Comparison of ENCODE assay signal across 8 mouse cellular contexts in genomic region chr17:56764474-56765354, GRCm38 (mm10). TPM values are rescaled to one million over a fixed set of nuclear protein-coding genes. Genes with fewer than 3 reads are reported as not detected.
A peak's percentile ranks its signal among the peaks of the same experiment; 100 is the strongest.
DNase-seq lines count a peak whose midpoint lies in the region; ATAC-seq and TF ChIP-seq lines count a peak whose summit lies in the region.

Gene Dus3l, plus strand, starts transcription at chr17:56764757.

- intact Hi-C loops in heart, adult 2 months (cut with DNase I), result loop anchor here (5.0 kb wide), 3 partner anchors 68 to 137 kb away; partner anchors contain the start of genes Catsperd, Lonp1, Ranbp3 and Rfx2

- peak; percentile 89 for ATAC-seq in embryonic facial prominence, embryonic 14.5 days (ENCODE audit: low read depth)
- ATAC-seq in limb, embryonic 14.5 days (ENCODE audit: low FRiP score, low read depth), result peak; percentile 87
- ATAC-seq in midbrain, postnatal 0 days (ENCODE audit: low FRiP score), result peak; percentile 87

- peaks cover 33% of the 10 kb centered on the region for H3K36me3 ChIP-seq in embryonic facial prominence, embryonic 14.5 days (ENCODE audit: control insufficient read depth, insufficient read depth, low read length)
- H3K36me3 ChIP-seq in heart, adult 2 months (ENCODE audit: control insufficient read depth, insufficient read depth, low read length), result no peaks in the 10 kb centered on the region
- H3K36me3 ChIP-seq in limb, embryonic 14.5 days (ENCODE audit: control insufficient read depth, insufficient read depth, low read length), result peaks cover 33% of the 10 kb centered on the region
- peaks cover 30% of the 10 kb centered on the region for H3K36me3 ChIP-seq in midbrain, postnatal 0 days (ENCODE audit: insufficient read depth, low read length)

- H3K27ac ChIP-seq in embryonic facial prominence, embryonic 14.5 days (replicated peaks; ENCODE audit: low read depth, low read length), result peak within 1 kb of the TSS; percentile 91
- peak within 1 kb of the TSS; percentile 99 for H3K27ac ChIP-seq in heart, adult 2 months
- H3K27ac ChIP-seq in limb, embryonic 14.5 days (replicated peaks; ENCODE audit: low read depth, low read length), result peak within 1 kb of the TSS; percentile 94
- H3K27ac ChIP-seq in midbrain, postnatal 0 days (ENCODE audit: low read depth, low read length), result peak within 1 kb of the TSS; percentile 96

- peak within 1 kb of the TSS; percentile 84 for H3K4me2 ChIP-seq in embryonic facial prominence, embryonic 14.5 days (ENCODE audit: low read depth, low read length)
- H3K4me2 ChIP-seq in limb, embryonic 14.5 days (replicated peaks; ENCODE audit: low read depth, low read length, severe bottlenecking), result peak within 1 kb of the TSS; percentile 73
- H3K4me2 ChIP-seq in midbrain, postnatal 0 days (ENCODE audit: low read depth, low read length, poor library complexity, severe bottlenecking), result peak within 1 kb of the TSS; percentile 73

- no peaks in the 10 kb centered on the region for H3K27me3 ChIP-seq in embryonic facial prominence, embryonic 14.5 days (replicated peaks; ENCODE audit: control insufficient read depth, insufficient read depth, low read length)
- no peaks in the 10 kb centered on the region for H3K27me3 ChIP-seq in heart, adult 2 months (ENCODE audit: control insufficient read depth, insufficient read depth, low read length)
- H3K27me3 ChIP-seq in limb, embryonic 14.5 days (ENCODE audit: control insufficient read depth, insufficient read depth, low read length), result no peaks in the 10 kb centered on the region
- 0 out of 2 replicates have a peak, but pooled peaks cover 3% of the 10 kb centered on the region for H3K27me3 ChIP-seq in midbrain, postnatal 0 days (ENCODE audit: insufficient read depth, low read length)

- no peak for TF ChIP-seq CTCF in heart, adult 2 months (IDR thresholded peaks at IDR 0.05)
- no peak for TF ChIP-seq CTCF in midbrain, postnatal 0 days (IDR thresholded peaks at IDR 0.05)

- peak; percentile 95 for DNase-seq in 3134 (ENCODE audit: extremely low read depth, insufficient read length, low spot score)
- peak; percentile 62 to 73 for DNase-seq in adrenal gland, postnatal 4 days (ENCODE audit: low spot score in 2 of 2)
- peak; percentile 96 for DNase-seq in embryonic facial prominence, embryonic 14.5 days (ENCODE audit: low spot score)
- DNase-seq in heart, adult 2 months, result peak; percentile 92 to 93
- peak; percentile 93 for DNase-seq in kidney, adult 9 months
- peak; percentile 94 for DNase-seq in limb, embryonic 14.5 days (ENCODE audit: low spot score)
- DNase-seq in midbrain, postnatal 0 days (ENCODE audit: low spot score), result peak; percentile 96
- peak; percentile 71 to 81 for DNase-seq in spleen, postnatal 14 days (ENCODE audit: low spot score in 2 of 2)

- TF ChIP-seq EP300 in heart, adult 2 months (IDR thresholded peaks at IDR 0.05; ENCODE audit: insufficient read depth, low read depth, low read length), result 0 out of 2 replicates have a peak, but pooled peaks have one; percentile 49

- TF ChIP-seq POLR2A in heart, adult 2 months (IDR thresholded peaks at IDR 0.05; ENCODE audit: insufficient read depth, low read depth, low read length), result peak; percentile 89
- TF ChIP-seq POLR2A in limb, embryonic 14.5 days (IDR thresholded peaks at IDR 0.05; ENCODE audit: borderline replicate concordance, extremely low read depth, insufficient read depth, insufficient read length), result peak; percentile 42; the same call in 1 of the 2 replicates

- no peaks in the 10 kb centered on the region for H3K9me3 ChIP-seq in embryonic facial prominence, embryonic 14.5 days (ENCODE audit: control insufficient read depth, low read length)
- no peaks in the 10 kb centered on the region for H3K9me3 ChIP-seq in limb, embryonic 14.5 days (ENCODE audit: control insufficient read depth, low read length)
- no peaks in the 10 kb centered on the region for H3K9me3 ChIP-seq in midbrain, postnatal 0 days (ENCODE audit: low read length)

- 2% methylated on average over 35 of the region's 58 CpGs for WGBS in embryonic facial prominence, embryonic 14.5 days
- under 1% methylated on average over 58 of the region's 58 CpGs for WGBS in heart, adult 2 months
- 2% methylated on average over 55 of the region's 58 CpGs for WGBS in limb, embryonic 14.5 days
- WGBS in midbrain, postnatal 0 days, result 2% methylated on average over 56 of the region's 58 CpGs

- H3K4me3 ChIP-seq in embryonic facial prominence, embryonic 14.5 days (ENCODE audit: low read depth, low read length), result peak within 1 kb of the TSS; percentile 78
- peak within 1 kb of the TSS; percentile 90 for H3K4me3 ChIP-seq in heart, adult 2 months
- H3K4me3 ChIP-seq in limb, embryonic 14.5 days (replicated peaks; ENCODE audit: low read length), result peak within 1 kb of the TSS; percentile 87
- peak within 1 kb of the TSS; percentile 63 for H3K4me3 ChIP-seq in midbrain, postnatal 0 days (ENCODE audit: low read depth, low read length)

- H3K79me2 ChIP-seq in heart, adult 2 months (replicated peaks; ENCODE audit: control insufficient read depth, insufficient read depth, low read length), result no peaks in the 10 kb centered on the region

- H3K9ac ChIP-seq in embryonic facial prominence, embryonic 14.5 days (ENCODE audit: low read depth, low read length), result peak within 1 kb of the TSS; percentile 81
- peak within 1 kb of the TSS; percentile 90 for H3K9ac ChIP-seq in heart, adult 2 months (ENCODE audit: low read depth, low read length)
- peak within 1 kb of the TSS; percentile 80 for H3K9ac ChIP-seq in limb, embryonic 14.5 days (ENCODE audit: low read depth, low read length, severe bottlenecking)
- peak within 1 kb of the TSS; percentile 82 for H3K9ac ChIP-seq in midbrain, postnatal 0 days (replicated peaks; ENCODE audit: low read length, poor library complexity, severe bottlenecking)

- peaks cover 11% of the 10 kb centered on the region for H3K4me1 ChIP-seq in embryonic facial prominence, embryonic 14.5 days (ENCODE audit: control insufficient read depth, insufficient read depth, low read length)
- peaks cover 14% of the 10 kb centered on the region for H3K4me1 ChIP-seq in heart, adult 2 months (ENCODE audit: control insufficient read depth, insufficient read depth, low read length)
- peaks cover 15% of the 10 kb centered on the region for H3K4me1 ChIP-seq in limb, embryonic 14.5 days (ENCODE audit: control insufficient read depth, insufficient read depth, low read length)
- H3K4me1 ChIP-seq in midbrain, postnatal 0 days (ENCODE audit: insufficient read depth, low read length), result peaks cover 15% of the 10 kb centered on the region

RNA-seq across cellular contexts. Expression of gene Dus3l, which starts in this region (rescaled TPM):
- 10 to 100 TPM; 53.0 to 56.2 TPM for total RNA-seq in adrenal gland, postnatal 4 days (2021)
- polyA plus RNA-seq in embryonic facial prominence, embryonic 14.5 days (2014; fragmentation: Nextera tagmentation; extraction: Ambion mirVana), result 33.3 and 42.0 TPM in 2 replicates
- total RNA-seq in heart, adult 2 months (2021), result 10 to 100 TPM; 17.7 to 19.4 TPM
- 36.2 and 38.7 TPM in 2 replicates for polyA plus RNA-seq in heart, adult 2 months (2012; rRNA removed)
- 107 and 144 TPM in 2 replicates for polyA plus RNA-seq in limb, embryonic 14.5 days (2012; rRNA removed)
- 43.6 and 44.4 TPM in 2 replicates for polyA plus RNA-seq in limb, embryonic 14.5 days (2014; fragmentation: Nextera tagmentation; extraction: Ambion mirVana)
- 91.0 and 93.8 TPM in 2 replicates for total RNA-seq in midbrain, postnatal 0 days (2014; rRNA removed)
- polyA plus RNA-seq in midbrain, postnatal 0 days (2015; fragmentation: Nextera tagmentation; extraction: Ambion mirVana), result 103 and 114 TPM in 2 replicates

Comparison
In these comparisons a context has a peak if more than half of its experiments do, and no peak if none do; other contexts are left out.
1. Peak in every context shown above with its lines: DNase-seq, ATAC-seq, H3K4me3 ChIP-seq and H3K27ac ChIP-seq.